Mouse (Mus musculus) heart, embryonic 10.5 days (tissue): ENCODE data around the gene Ldlrad1. TPM values are rescaled to one million over a fixed set of nuclear protein-coding genes. Genes with fewer than 3 reads are reported as not detected.
A peak's percentile ranks its signal among the peaks of the same experiment; 100 is the strongest.

Experiments
- DNase-seq: peaks from one replicate; pipeline ENCODE4 v3.0.0-alpha.2; 2017; ENCODE audit warnings: low spot score
- H3K27ac ChIP-seq: fragments of 300-500 bp; sonication (generic); 2 replicates; pipeline ENCODE4 v1.5.1; 2016; ENCODE audit warnings: mild to moderate bottlenecking
- H3K27me3 ChIP-seq: fragments of 300-500 bp; sonication (generic); 2 replicates; pipeline ENCODE4 v1.6.1; 2016; ENCODE audit warnings: mild to moderate bottlenecking; ENCODE audit not compliant: poor library complexity, insufficient read depth, severe bottlenecking
- H3K36me3 ChIP-seq: fragments of 300-500 bp; sonication (generic); 2 replicates; pipeline ENCODE4 v1.6.1; 2016; ENCODE audit warnings: mild to moderate bottlenecking, moderate library complexity
- H3K4me1 ChIP-seq: fragments of 300-500 bp; sonication (generic); 2 replicates; pipeline ENCODE4 v1.6.1; 2016; ENCODE audit warnings: mild to moderate bottlenecking
- H3K4me3 ChIP-seq: fragments of 300-500 bp; sonication (generic); 2 replicates; pipeline ENCODE4 v1.5.1; 2016; ENCODE audit warnings: mild to moderate bottlenecking, moderate library complexity
- H3K9me3 ChIP-seq: fragments of 300-500 bp; sonication (generic); 2 replicates; pipeline ENCODE4 v1.6.1; 2016; ENCODE audit warnings: mild to moderate bottlenecking, moderate library complexity
- WGBS: fragments of 180-500 bp; shearing (Covaris S2); methylation state at CpG from one replicate; pipeline ENCODE4 v1.1.7; 2016; 5-methylcytosine and 5-hydroxymethylcytosine counted together
- polyA plus RNA-seq: library from polyadenylated mRNA; unstranded; fragments of >200 nt; fragmentation: Nextera tagmentation; extraction: Ambion mirVana; gene quantifications from 2 replicates; pipeline ENCODE4 v1.2.1, GENCODE M21; 2016

Gene Ldlrad1
- polyA plus RNA-seq: not detected in 2 replicates

- H3K4me1 ChIP-seq: peaks cover 17% of the 10 kb centered on the region
- no peak for DNase-seq
- 78% methylated on average over 3 of the region's 3 CpGs for WGBS
- H3K36me3 ChIP-seq: peaks cover 40% of the 10 kb centered on the region
- H3K9me3 ChIP-seq: no peaks in the 10 kb centered on the region
- H3K27ac ChIP-seq: no peak within 1 kb of the TSS
- H3K4me3 ChIP-seq: no peak within 1 kb of the TSS
- 0 out of 2 replicates have a peak, but pooled peaks cover 5% of the 10 kb centered on the region for H3K27me3 ChIP-seq
Observed at GRCm38 (mm10) chr4:107208880-107209279, at the start of gene Ldlrad1. TSS of gene Ldlrad1 (plus strand) at chr4:107209180.

DNA sequence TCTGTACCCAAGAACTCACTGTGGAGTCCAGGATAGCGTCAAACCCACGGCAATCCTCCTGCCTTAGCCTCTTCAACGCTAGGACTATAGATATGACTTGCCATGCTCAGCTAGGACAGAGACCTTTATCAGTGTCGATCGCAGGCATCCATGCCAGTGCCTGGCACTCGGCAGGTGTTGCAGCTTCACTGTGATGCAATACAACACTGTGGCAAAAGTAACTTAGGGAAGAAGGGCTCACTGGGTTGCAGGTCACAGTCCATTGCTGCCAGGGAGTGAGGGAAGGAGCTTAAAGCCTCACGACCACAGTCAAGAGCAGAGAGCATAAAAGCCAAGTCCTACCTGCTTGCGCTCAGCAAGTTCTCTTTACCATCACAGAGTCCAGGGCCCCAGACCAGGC, 48.8 kb upstream of the Ldlrad1 start:
- Histone ChIP-seq H3K4me1 (peaks cover 8% of the 10 kb centered on the region; the same call in 1 of the 2 replicates), H3K27ac (no peak overlapping the region), H3K4me3 (no peak overlapping the region), H3K27me3 (no peaks in the 10 kb centered on the region), H3K36me3 (peaks cover 37% of the 10 kb centered on the region), H3K9me3 (no peaks in the 10 kb centered on the region)
- DNase-seq: no peak
- WGBS: 86% methylated on average over 8 of the region's 8 CpGs

DNA sequence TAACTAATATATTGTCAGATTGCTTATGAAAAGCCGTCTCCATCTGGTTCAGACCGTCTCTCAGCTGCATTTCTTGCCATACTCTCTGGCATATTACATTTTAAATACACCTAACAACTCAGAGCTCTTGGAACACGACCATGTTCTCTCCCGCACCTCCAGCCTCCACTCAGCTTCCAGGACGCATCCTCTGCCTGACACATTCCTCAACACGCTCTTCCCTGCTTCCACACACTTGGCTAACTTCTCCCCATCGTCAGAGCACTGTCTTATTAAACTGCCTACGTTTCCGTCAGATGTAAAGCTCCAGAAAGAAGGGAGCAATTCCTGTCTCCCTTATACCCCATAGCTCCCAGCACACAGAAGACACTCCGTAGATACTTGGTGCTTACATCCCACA, 45.6 kb upstream of the Ldlrad1 start:
- Histone ChIP-seq H3K36me3 (peaks cover 44% of the 10 kb centered on the region), H3K4me3 (no peak overlapping the region), H3K9me3 (no peaks in the 10 kb centered on the region), H3K27ac (no peak overlapping the region), H3K27me3 (no peaks in the 10 kb centered on the region), H3K4me1 (no peaks in the 10 kb centered on the region; the same call in 1 of the 2 replicates)
- WGBS: 86% methylated on average over 10 of the region's 10 CpGs
- DNase-seq: no peak

DNA sequence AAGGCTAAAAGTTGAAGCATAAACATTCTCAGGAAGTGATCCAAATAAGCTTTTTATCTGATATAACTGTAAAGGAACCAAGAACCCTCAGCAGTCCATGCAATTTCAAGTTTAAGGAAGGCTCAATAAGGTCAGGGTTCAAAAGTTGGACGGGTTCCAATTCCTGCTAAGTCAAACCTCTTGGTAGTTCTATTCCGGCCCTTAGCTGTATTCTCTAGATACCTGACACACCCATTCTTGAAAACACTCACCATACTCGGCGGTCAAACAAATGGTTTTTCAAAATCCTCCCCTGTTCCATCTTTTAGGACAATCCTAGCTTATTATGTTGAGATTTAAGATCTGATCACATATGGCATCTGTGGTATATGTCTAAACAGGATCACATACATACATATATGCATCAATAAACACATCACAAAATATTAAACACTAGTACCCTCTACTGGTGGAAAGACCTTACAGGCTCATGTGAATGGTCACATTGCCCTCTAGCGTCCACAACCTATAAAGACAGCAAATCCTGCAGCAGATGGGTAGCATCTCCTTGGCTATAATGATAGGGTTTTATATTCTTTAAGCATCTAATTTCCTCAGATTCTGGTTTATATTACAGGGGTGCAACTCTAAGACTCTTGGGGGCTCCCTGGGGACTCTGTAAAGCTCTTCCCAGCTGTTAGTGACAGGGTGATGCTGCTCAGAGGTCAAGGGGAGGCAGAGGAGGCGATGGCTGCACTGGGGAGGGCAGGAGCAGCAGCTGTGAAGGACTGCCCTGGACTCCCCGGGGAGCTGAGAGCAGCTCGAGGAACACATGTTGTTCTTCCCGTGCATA, 45.0 kb upstream of the Ldlrad1 start:
- WGBS: 45% methylated on average over 9 of the region's 9 CpGs
- Histone ChIP-seq H3K36me3 (peaks cover 38% of the 10 kb centered on the region), H3K27ac (no peak overlapping the region), H3K27me3 (no peaks in the 10 kb centered on the region), H3K4me1 (no peaks in the 10 kb centered on the region; the same call in 1 of the 2 replicates), H3K9me3 (no peaks in the 10 kb centered on the region), H3K4me3 (no peak overlapping the region)
- DNase-seq: peak; percentile 79

DNA sequence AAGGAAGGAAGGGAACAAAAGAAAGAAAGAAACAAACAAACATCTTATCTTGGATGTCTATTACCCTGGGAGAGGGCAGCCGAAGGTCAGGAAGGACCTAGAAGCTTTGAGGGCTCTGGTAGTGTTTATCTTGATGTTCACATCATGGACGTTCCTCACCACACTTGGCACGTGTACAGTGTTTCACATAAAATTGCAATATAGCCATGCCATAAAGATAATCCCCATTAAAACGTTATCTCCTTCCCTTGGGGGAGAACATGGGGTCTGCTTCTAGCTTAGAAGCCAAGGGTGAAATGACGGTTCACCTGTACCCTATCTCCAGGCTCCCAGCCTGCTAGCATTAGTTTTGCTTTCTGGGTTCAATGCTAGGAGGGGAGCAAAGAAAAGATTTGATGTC, 42.3 kb upstream of the Ldlrad1 start:
- no peaks in the 10 kb centered on the region for H3K4me1 ChIP-seq
- no peak overlapping the region for H3K4me3 ChIP-seq
- no peaks in the 10 kb centered on the region for H3K9me3 ChIP-seq
- H3K27ac ChIP-seq: no peak overlapping the region
- DNase-seq: no peak
- H3K36me3 ChIP-seq: peaks cover 40% of the 10 kb centered on the region
- H3K27me3 ChIP-seq: no peaks in the 10 kb centered on the region
- 72% methylated on average over 5 of the region's 5 CpGs for WGBS

DNA sequence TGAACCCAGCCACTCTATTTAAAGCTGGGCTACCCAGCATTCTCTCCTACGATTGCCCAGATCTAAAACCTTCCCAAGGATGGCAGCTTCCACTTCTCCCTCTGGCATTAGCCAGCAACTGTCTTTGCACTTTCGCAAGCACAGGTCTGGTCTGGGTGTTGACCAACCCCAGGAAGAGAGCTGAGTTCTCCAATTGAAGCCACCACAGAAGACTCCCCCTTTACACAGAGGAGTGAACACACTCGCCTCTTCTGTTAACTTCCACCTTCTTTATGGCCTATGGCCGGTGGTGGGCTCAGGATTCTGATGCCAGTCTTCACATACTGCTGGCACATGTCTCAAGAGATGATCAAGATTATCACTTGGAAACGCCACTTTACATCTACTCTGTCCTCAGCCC, 41.2 kb upstream of the Ldlrad1 start:
- no peak overlapping the region for H3K27ac ChIP-seq
- 89% methylated on average over 5 of the region's 5 CpGs for WGBS
- peaks cover 49% of the 10 kb centered on the region for H3K36me3 ChIP-seq
- no peak for DNase-seq
- no peaks in the 10 kb centered on the region for H3K27me3 ChIP-seq
- no peaks in the 10 kb centered on the region for H3K4me1 ChIP-seq
- no peak overlapping the region for H3K4me3 ChIP-seq
- H3K9me3 ChIP-seq: no peaks in the 10 kb centered on the region

- H3K27ac ChIP-seq: peak overlapping the region; percentile 97
Observed at GRCm38 (mm10) chr4:107177506-107177905, 31.5 kb upstream of the Ldlrad1 start.

DNA sequence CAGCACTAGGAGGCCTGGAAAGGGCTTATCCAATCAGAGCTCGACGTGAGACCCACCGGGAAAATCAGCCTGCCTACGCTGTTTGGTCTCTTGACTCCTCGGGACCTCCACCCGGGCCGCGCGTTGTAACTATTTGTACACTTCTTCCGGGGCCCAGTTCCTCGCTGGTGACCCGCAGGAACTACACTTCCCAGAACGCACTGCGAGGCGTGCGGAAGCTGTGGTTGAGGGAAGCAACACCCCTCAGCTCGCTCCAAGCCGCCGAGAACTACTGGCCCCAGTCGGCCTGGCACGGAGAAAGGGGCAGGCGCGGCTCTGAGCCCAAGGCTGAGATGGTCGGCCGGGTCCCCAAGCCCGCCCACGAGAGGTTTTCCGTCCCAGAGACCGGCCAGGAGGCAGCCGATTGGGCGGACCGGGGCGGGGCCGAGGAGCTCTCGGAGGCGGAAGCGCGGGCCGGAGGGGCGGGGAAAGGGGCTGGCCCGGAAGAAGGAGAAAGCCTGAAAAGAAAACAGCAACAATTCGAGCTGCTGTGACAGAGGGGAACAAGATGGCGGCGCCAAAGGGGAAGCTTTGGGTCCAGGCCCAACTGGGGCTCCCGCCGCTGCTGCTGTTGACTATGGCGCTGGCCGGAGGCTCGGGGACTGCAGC, 30.7 kb upstream of the Ldlrad1 start, which contains the start of gene Tmem59:
Tmem59 (plus strand) TSS at position 218 of the 648 bp plus-strand sequence.
- H3K27ac ChIP-seq: peak within 1 kb of the TSS; percentile 97
- no peaks in the 10 kb centered on the region for H3K27me3 ChIP-seq
- WGBS: under 1% methylated on average over 49 of the region's 49 CpGs
- no peaks in the 10 kb centered on the region for H3K9me3 ChIP-seq
- H3K4me3 ChIP-seq: peak within 1 kb of the TSS; percentile 82
- peaks cover 17% of the 10 kb centered on the region for H3K36me3 ChIP-seq
- H3K4me1 ChIP-seq: peaks cover 24% of the 10 kb centered on the region
- DNase-seq: peak; percentile 98

More at GRCm38 (mm10) chr4:107177506-107177905, 31.5 kb upstream of the Ldlrad1 start:
- peaks cover 21% of the 10 kb centered on the region for H3K4me1 ChIP-seq
- WGBS: 44% methylated on average over 11 of the region's 11 CpGs
- DNase-seq: no peak
- H3K9me3 ChIP-seq: no peaks in the 10 kb centered on the region
- H3K4me3 ChIP-seq: peak overlapping the region; percentile 82
- H3K27me3 ChIP-seq: no peaks in the 10 kb centered on the region
- H3K36me3 ChIP-seq: peaks cover 25% of the 10 kb centered on the region

DNA sequence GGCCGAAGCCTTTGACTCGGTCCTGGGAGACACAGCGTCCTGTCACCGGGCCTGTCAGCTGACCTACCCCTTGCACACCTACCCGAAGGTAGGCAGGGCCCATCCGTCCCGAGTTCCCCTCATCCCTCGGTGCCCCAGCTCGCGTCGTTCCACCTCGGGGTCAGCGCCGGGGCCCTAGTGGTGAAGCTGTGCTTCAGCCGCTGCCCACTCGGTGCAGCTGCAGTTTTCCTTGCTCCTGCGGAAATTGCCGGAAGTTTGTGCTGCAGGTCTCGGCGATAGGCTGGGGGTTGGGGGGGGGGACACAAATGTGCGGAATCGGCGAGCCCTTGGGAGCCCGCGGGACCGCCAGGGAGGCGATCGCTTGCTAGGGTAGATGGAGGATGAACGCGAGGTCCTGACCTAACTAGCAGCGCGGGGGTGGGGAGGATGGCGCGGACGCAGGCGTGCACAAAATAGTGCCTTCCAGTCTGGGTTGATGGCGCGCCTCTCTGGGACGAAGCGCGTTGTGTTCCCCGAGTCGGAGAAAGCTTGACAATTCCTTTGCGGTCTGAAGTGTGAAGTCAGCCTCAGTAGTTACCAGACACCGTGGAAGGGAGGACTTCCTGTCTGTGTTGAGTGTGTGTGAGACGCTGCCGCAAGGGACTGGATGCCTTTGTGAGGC, 30.0 kb upstream of the Ldlrad1 start, which contains the start of gene Tceanc2:
Tceanc2 (minus strand) TSS at position 287 of the 661 bp plus-strand sequence.
- peak within 1 kb of the TSS; percentile 82 for H3K4me3 ChIP-seq
- no peaks in the 10 kb centered on the region for H3K9me3 ChIP-seq
- no peaks in the 10 kb centered on the region for H3K27me3 ChIP-seq
- under 1% methylated on average over 47 of the region's 47 CpGs for WGBS
- peak within 1 kb of the TSS; percentile 97 for H3K27ac ChIP-seq
- peaks cover 24% of the 10 kb centered on the region for H3K4me1 ChIP-seq
- DNase-seq: peak; percentile 81
- H3K36me3 ChIP-seq: peaks cover 14% of the 10 kb centered on the region

DNA sequence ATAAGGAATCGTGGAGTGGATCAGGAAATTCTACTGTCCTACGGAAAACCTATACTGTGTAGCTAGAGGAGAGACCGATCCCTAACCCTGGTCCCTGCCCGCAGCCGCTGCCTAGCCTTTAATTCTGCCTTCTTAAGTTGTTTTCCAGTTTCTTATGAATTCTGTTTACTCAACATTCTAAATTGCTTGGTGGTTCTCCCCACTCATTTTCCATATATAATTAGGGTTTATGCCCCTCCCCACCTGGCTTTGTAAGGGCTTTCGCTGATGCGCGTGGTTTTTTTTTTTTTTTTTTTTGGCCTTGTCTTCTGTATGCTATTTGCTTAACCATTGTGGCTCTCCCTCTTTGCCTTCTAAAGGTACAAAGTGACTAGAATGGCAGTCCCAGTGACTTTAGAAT, 29.4 kb upstream of the Ldlrad1 start:
- no peak for DNase-seq
- H3K27me3 ChIP-seq: no peaks in the 10 kb centered on the region
- H3K9me3 ChIP-seq: no peaks in the 10 kb centered on the region
- peaks cover 24% of the 10 kb centered on the region for H3K4me1 ChIP-seq
- peak overlapping the region; percentile 82 for H3K4me3 ChIP-seq
- peaks cover 14% of the 10 kb centered on the region for H3K36me3 ChIP-seq
- peak overlapping the region; percentile 97 for H3K27ac ChIP-seq
- 7% methylated on average over 8 of the region's 8 CpGs for WGBS

DNA sequence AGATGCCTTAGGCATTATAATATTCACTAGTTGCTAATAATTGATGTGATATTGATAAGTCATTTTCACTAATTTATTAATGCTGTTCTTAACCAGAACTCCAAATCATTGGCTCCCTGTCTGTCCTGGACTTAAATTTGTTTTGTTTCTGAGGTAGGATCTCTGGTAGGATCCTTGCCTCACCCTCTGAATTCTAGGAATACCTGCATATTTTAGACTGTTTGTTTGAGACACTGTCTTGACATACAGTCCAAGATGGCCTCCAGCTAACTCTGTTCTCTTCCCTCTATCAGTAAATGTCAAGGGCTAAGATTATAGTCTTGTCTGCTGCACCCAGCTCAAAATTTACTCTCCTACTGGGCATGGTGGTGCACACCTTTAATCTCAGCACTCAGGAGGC, 28.2 kb upstream of the Ldlrad1 start:
- Histone ChIP-seq H3K27ac (no peak overlapping the region), H3K27me3 (no peaks in the 10 kb centered on the region), H3K4me1 (peaks cover 24% of the 10 kb centered on the region), H3K4me3 (no peak overlapping the region), H3K9me3 (no peaks in the 10 kb centered on the region), H3K36me3 (peaks cover 4% of the 10 kb centered on the region; the same call in 1 of the 2 replicates)
- no peak for DNase-seq

DNA sequence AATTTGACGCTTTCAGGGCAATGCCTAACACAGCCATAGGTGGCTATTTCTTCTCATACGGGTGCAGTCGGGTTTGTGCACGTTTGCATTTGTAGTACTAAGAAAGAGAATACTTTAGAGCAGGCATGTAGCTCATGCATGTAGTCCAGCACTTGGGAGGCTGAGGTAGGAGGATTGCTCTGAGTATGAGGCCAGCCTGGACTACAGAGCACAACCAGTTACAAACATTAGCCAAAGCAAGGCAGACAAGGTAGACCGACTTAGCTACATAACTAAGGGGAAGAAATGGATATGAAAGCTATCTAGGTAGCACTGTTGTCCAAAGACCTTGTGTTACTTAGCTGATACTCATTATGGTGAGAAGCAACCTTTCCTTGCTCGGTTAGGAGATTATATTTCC, 27.1 kb upstream of the Ldlrad1 start:
- H3K36me3 ChIP-seq: peaks cover 10% of the 10 kb centered on the region
- H3K4me1 ChIP-seq: peaks cover 22% of the 10 kb centered on the region
- no peak for DNase-seq
- WGBS: 79% methylated on average over 6 of the region's 6 CpGs
- no peaks in the 10 kb centered on the region for H3K9me3 ChIP-seq
- no peak overlapping the region for H3K4me3 ChIP-seq
- H3K27ac ChIP-seq: no peak overlapping the region
- H3K27me3 ChIP-seq: no peaks in the 10 kb centered on the region
